In the genomic region with DNA sequence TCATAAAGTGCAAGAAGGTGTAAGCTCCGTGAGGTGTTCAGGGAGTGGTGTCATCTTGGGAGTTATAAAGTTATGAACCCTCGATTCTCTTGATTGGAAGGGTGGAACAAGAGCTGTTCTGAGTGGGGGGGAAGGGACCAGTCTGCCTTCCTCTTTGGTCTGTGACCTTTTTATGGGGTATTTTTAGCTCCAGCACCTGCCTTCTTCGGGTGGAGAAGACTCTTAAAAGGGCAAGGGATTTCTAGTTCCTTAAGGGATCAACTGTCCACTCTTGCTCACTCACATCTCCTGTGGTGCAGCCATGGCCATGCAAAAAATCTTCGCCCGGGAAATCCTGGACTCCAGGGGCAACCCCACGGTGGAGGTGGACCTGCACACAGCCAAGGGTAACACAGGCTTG, we compare ENCODE assay signal across 14 mouse cellular contexts. TPM values are rescaled to one million over a fixed set of nuclear protein-coding genes. Genes with fewer than 3 reads are reported as not detected.
DNase-seq lines count a peak whose midpoint lies in the region; ATAC-seq lines count a peak whose summit lies in the region.
"Had no signal": no experiment of that assay in that cellular context is flagged by ENCODE, and none has a peak within 500 bp of the region (broad histone marks: within the 10 kb centered on the region; RNA-seq: fewer than 3 reads in every experiment).

No protein-coding gene starts in this region.

- peak overlapping the region; percentile 100 for H3K4me3 ChIP-seq in heart, embryonic 10.5 days
- no peak overlapping the region for H3K4me3 ChIP-seq in lung, embryonic 16.5 days (ENCODE audit: low read length)
- no peak overlapping the region for H3K4me3 ChIP-seq in embryonic facial prominence, embryonic 11.5 days (ENCODE audit: low read depth, low read length)
- no peak overlapping the region for H3K4me3 ChIP-seq in limb, embryonic 11.5 days (ENCODE audit: low read depth, low read length)
- H3K4me3 ChIP-seq: hindbrain, embryonic 12.5 days; neural tube, embryonic 15.5 days had no signal

- H3K4me1 ChIP-seq in heart, embryonic 10.5 days: peaks cover 56% of the 10 kb centered on the region
- H3K4me1 ChIP-seq in lung, embryonic 16.5 days (replicated peaks; ENCODE audit: control insufficient read depth, insufficient read depth, low read length): peaks cover 28% of the 10 kb centered on the region
- peaks cover 9% of the 10 kb centered on the region for H3K4me1 ChIP-seq in embryonic facial prominence, embryonic 11.5 days (ENCODE audit: control insufficient read depth, insufficient read depth, low read length)
- H3K4me1 ChIP-seq in limb, embryonic 11.5 days (ENCODE audit: control insufficient read depth, insufficient read depth, low read length): peaks cover 25% of the 10 kb centered on the region

- peak overlapping the region; percentile 97 for H3K27ac ChIP-seq in heart, embryonic 10.5 days
- no peak overlapping the region for H3K27ac ChIP-seq in lung, embryonic 16.5 days (ENCODE audit: low read length)
- peak overlapping the region; percentile 97; the same call in 1 of the 2 replicates for H3K27ac ChIP-seq in embryonic facial prominence, embryonic 11.5 days (replicated peaks; ENCODE audit: low read depth, low read length)
- H3K27ac ChIP-seq in limb, embryonic 11.5 days (replicated peaks; ENCODE audit: low read depth, low read length): peak overlapping the region; percentile 97

- DNase-seq in heart, embryonic 10.5 days (ENCODE audit: low spot score): no peak
- DNase-seq in heart, postnatal 4 days: no peak
- DNase-seq in lung, adult 18-20 months: no peak
- no peak for DNase-seq in embryonic facial prominence, embryonic 11.5 days (ENCODE audit: low spot score)
- no peak for DNase-seq in limb, embryonic 11.5 days (ENCODE audit: low spot score)
- no peak for DNase-seq in B cell, adult 2 months
- DNase-seq in cerebellum, postnatal 4 days (ENCODE audit: low spot score in 2 of 2): no peak
- DNase-seq: adrenal gland, postnatal 36 days; cerebellum, adult 8-10 months; right cerebral cortex, postnatal 25 days; thymus, adult 18-20 months had no signal

- no peaks in the 10 kb centered on the region for H3K27me3 ChIP-seq in heart, embryonic 10.5 days (ENCODE audit: insufficient read depth, poor library complexity, severe bottlenecking)
- no peaks in the 10 kb centered on the region for H3K27me3 ChIP-seq in lung, embryonic 16.5 days (ENCODE audit: control insufficient read depth, insufficient read depth, low read depth, low read length)
- H3K27me3 ChIP-seq in embryonic facial prominence, embryonic 11.5 days (ENCODE audit: control insufficient read depth, insufficient read depth, low read length): no peaks in the 10 kb centered on the region
- H3K27me3 ChIP-seq in limb, embryonic 11.5 days (ENCODE audit: control insufficient read depth, insufficient read depth, low read length): no peaks in the 10 kb centered on the region
- H3K27me3 ChIP-seq: hindbrain, embryonic 12.5 days; neural tube, embryonic 15.5 days had no signal

- H3K4me2 ChIP-seq in lung, embryonic 16.5 days (ENCODE audit: low read depth, low read length): peak overlapping the region; percentile 24; the same call in 1 of the 2 replicates
- H3K4me2 ChIP-seq in embryonic facial prominence, embryonic 11.5 days (ENCODE audit: low read depth, low read length): peak overlapping the region; percentile 95; the same call in 1 of the 2 replicates
- peak overlapping the region; percentile 96 for H3K4me2 ChIP-seq in limb, embryonic 11.5 days (ENCODE audit: low read depth, severe bottlenecking)

- H3K9me3 ChIP-seq in heart, embryonic 10.5 days: no peaks in the 10 kb centered on the region
- no peaks in the 10 kb centered on the region for H3K9me3 ChIP-seq in lung, embryonic 16.5 days (ENCODE audit: control insufficient read depth, low read length)
- no peaks in the 10 kb centered on the region for H3K9me3 ChIP-seq in embryonic facial prominence, embryonic 11.5 days (replicated peaks; ENCODE audit: control insufficient read depth, low read length)
- H3K9me3 ChIP-seq in limb, embryonic 11.5 days (ENCODE audit: control insufficient read depth, low read length): no peaks in the 10 kb centered on the region
- H3K9me3 ChIP-seq: hindbrain, embryonic 12.5 days; neural tube, embryonic 15.5 days had no signal

- peaks cover 48% of the 10 kb centered on the region for H3K36me3 ChIP-seq in heart, embryonic 10.5 days
- peaks cover 7% of the 10 kb centered on the region for H3K36me3 ChIP-seq in lung, embryonic 16.5 days (ENCODE audit: control insufficient read depth, insufficient read depth, low read length)
- H3K36me3 ChIP-seq in embryonic facial prominence, embryonic 11.5 days (replicated peaks; ENCODE audit: control insufficient read depth, insufficient read depth, low read depth, low read length): peaks cover 3% of the 10 kb centered on the region
- H3K36me3 ChIP-seq in limb, embryonic 11.5 days (ENCODE audit: control insufficient read depth, insufficient read depth, low read length): peaks cover 5% of the 10 kb centered on the region; the same call in 1 of the 2 replicates

- ATAC-seq in lung, embryonic 16.5 days (ENCODE audit: low read depth): no peak
- ATAC-seq in embryonic facial prominence, embryonic 11.5 days (replicated peaks; ENCODE audit: insufficient number of reproducible peaks, low FRiP score, low TSS enrichment, low read depth): no peak
- ATAC-seq in limb, embryonic 11.5 days (ENCODE audit: insufficient number of reproducible peaks, low FRiP score, low TSS enrichment, low read depth): no peak

- 36% methylated on average over 6 of the region's 6 CpGs for WGBS in heart, embryonic 10.5 days
- WGBS in lung, embryonic 16.5 days: 43% methylated on average over 6 of the region's 6 CpGs
- WGBS in embryonic facial prominence, embryonic 11.5 days: 47% methylated on average over 6 of the region's 6 CpGs
- 56% methylated on average over 6 of the region's 6 CpGs for WGBS in limb, embryonic 11.5 days

- H3K9ac ChIP-seq in lung, embryonic 16.5 days (ENCODE audit: low read length): no peak overlapping the region; the same call in 1 of the 2 replicates
- H3K9ac ChIP-seq in embryonic facial prominence, embryonic 11.5 days (replicated peaks; ENCODE audit: low read length): 0 out of 2 replicates have a peak overlapping the region, but pooled peaks have one; percentile 7
- H3K9ac ChIP-seq in limb, embryonic 11.5 days (ENCODE audit: low read length): no peak overlapping the region
- H3K9ac ChIP-seq: neural tube, embryonic 15.5 days had no signal

RNA-seq across cellular contexts. Expression of gene Eno3, which starts 0.6 kb away (rescaled TPM):
- polyA plus RNA-seq in heart, embryonic 10.5 days (2016; fragmentation: Nextera tagmentation; extraction: Ambion mirVana): 188 and 256 TPM in 2 replicates
- 1,000 to 10,000 TPM; 1,339 to 1,391 TPM for total RNA-seq in heart, postnatal 4 days (2021)
- polyA plus RNA-seq in lung, embryonic 16.5 days (2015; fragmentation: Nextera tagmentation; extraction: Ambion mirVana): 37.9 and 56.8 TPM in 2 replicates
- 30.7 and 40.4 TPM in 2 replicates for polyA plus RNA-seq in embryonic facial prominence, embryonic 11.5 days (2014; fragmentation: Nextera tagmentation; extraction: Ambion mirVana)
- 49.4 and 53.3 TPM in 2 replicates for polyA plus RNA-seq in limb, embryonic 11.5 days (2014; fragmentation: Nextera tagmentation; extraction: Ambion mirVana)

RNA-seq across cellular contexts. Expression of gene Pfn1, which starts 3.1 kb away (rescaled TPM):
- 2,022 and 2,208 TPM in 2 replicates for polyA plus RNA-seq in heart, embryonic 10.5 days (2016; fragmentation: Nextera tagmentation; extraction: Ambion mirVana)
- total RNA-seq in heart, postnatal 4 days (2021): 100 to 1,000 TPM; 572 to 580 TPM
- polyA plus RNA-seq in lung, embryonic 16.5 days (2015; fragmentation: Nextera tagmentation; extraction: Ambion mirVana): 1,825 and 2,189 TPM in 2 replicates
- 1,669 and 1,679 TPM in 2 replicates for polyA plus RNA-seq in embryonic facial prominence, embryonic 11.5 days (2014; fragmentation: Nextera tagmentation; extraction: Ambion mirVana)
- 2,040 and 2,092 TPM in 2 replicates for polyA plus RNA-seq in limb, embryonic 11.5 days (2014; fragmentation: Nextera tagmentation; extraction: Ambion mirVana)

RNA-seq across cellular contexts. Expression of gene Slc25a11, which starts 10.3 kb away (rescaled TPM):
- 207 and 246 TPM in 2 replicates for polyA plus RNA-seq in heart, embryonic 10.5 days (2016; fragmentation: Nextera tagmentation; extraction: Ambion mirVana)
- total RNA-seq in heart, postnatal 4 days (2021): 100 to 1,000 TPM; 311 to 313 TPM
- polyA plus RNA-seq in lung, embryonic 16.5 days (2015; fragmentation: Nextera tagmentation; extraction: Ambion mirVana): 156 and 171 TPM in 2 replicates
- polyA plus RNA-seq in embryonic facial prominence, embryonic 11.5 days (2014; fragmentation: Nextera tagmentation; extraction: Ambion mirVana): 144 and 150 TPM in 2 replicates
- 141 and 148 TPM in 2 replicates for polyA plus RNA-seq in limb, embryonic 11.5 days (2014; fragmentation: Nextera tagmentation; extraction: Ambion mirVana)

RNA-seq across cellular contexts. Expression of gene Rnf167, which starts 10.5 kb away (rescaled TPM):
- polyA plus RNA-seq in heart, embryonic 10.5 days (2016; fragmentation: Nextera tagmentation; extraction: Ambion mirVana): 68.3 and 74.4 TPM in 2 replicates
- 10 to 100 TPM; 42.1 to 42.8 TPM for total RNA-seq in heart, postnatal 4 days (2021)
- polyA plus RNA-seq in lung, embryonic 16.5 days (2015; fragmentation: Nextera tagmentation; extraction: Ambion mirVana): 129 and 134 TPM in 2 replicates
- 81.9 and 92.8 TPM in 2 replicates for polyA plus RNA-seq in embryonic facial prominence, embryonic 11.5 days (2014; fragmentation: Nextera tagmentation; extraction: Ambion mirVana)
- 89.5 and 99.1 TPM in 2 replicates for polyA plus RNA-seq in limb, embryonic 11.5 days (2014; fragmentation: Nextera tagmentation; extraction: Ambion mirVana)

RNA-seq across cellular contexts. Expression of gene Spag7, which starts 11.6 kb away (rescaled TPM):
- 204 and 209 TPM in 2 replicates for polyA plus RNA-seq in heart, embryonic 10.5 days (2016; fragmentation: Nextera tagmentation; extraction: Ambion mirVana)
- total RNA-seq in heart, postnatal 4 days (2021): 10 to 100 TPM; 86.2 to 92.3 TPM
- 159 and 172 TPM in 2 replicates for polyA plus RNA-seq in lung, embryonic 16.5 days (2015; fragmentation: Nextera tagmentation; extraction: Ambion mirVana)
- polyA plus RNA-seq in embryonic facial prominence, embryonic 11.5 days (2014; fragmentation: Nextera tagmentation; extraction: Ambion mirVana): 107 and 118 TPM in 2 replicates
- 156 and 173 TPM in 2 replicates for polyA plus RNA-seq in limb, embryonic 11.5 days (2014; fragmentation: Nextera tagmentation; extraction: Ambion mirVana)

Comparison
In these comparisons a context has a peak if more than half of its experiments do, and no peak if none do; other contexts are left out.
1. H3K4me2 ChIP-seq: peak in every context shown above with its lines; median percentile 96 in limb, embryonic 11.5 days; 95 in embryonic facial prominence, embryonic 11.5 days; 24 in lung, embryonic 16.5 days.